Mouse (Mus musculus) cerebellum, adult 2 months (tissue): ENCODE data around the gene 4933406M09Rik. TPM values are rescaled to one million over a fixed set of nuclear protein-coding genes. Genes with fewer than 3 reads are reported as not detected.

ENCODE experiments used
- DNase-seq, 2 experiments: peaks; one replicate each; pipeline ENCODE4 v3.0.0; 2021
- H3K27ac ChIP-seq: fragments of 200-500 bp; 2 replicates; pipeline ENCODE4 v1.5.1; 2012; ENCODE audit warnings: low read length, control low read depth, inconsistent platforms; ENCODE audit not compliant: insufficient read depth
- H3K27me3 ChIP-seq: fragments of 200-500 bp; 2 replicates; pipeline ENCODE4 v1.6.1; 2012; ENCODE audit warnings: inconsistent platforms, mild to moderate bottlenecking, low read length, moderate library complexity; ENCODE audit not compliant: control insufficient read depth, insufficient read depth
- H3K4me1 ChIP-seq: fragments of 200-500 bp; 2 replicates; pipeline ENCODE4 v1.6.1; 2011; ENCODE audit warnings: low read length; ENCODE audit not compliant: control insufficient read depth, insufficient read depth
- H3K4me3 ChIP-seq: fragments of 200-500 bp; replicated peaks from 2 replicates; pipeline ENCODE3; 2011; ENCODE audit warnings: mild to moderate bottlenecking, low read depth, low read length, control low read depth; ENCODE audit not compliant: insufficient read depth
- CTCF ChIP-seq: fragments of 200-500 bp; IDR thresholded peaks from 2 replicates; pipeline ENCODE4 v1.5.1; 2011; ENCODE audit warnings: low read depth, mild to moderate bottlenecking, control low read depth, low read length, moderate library complexity, borderline replicate concordance; ENCODE audit not compliant: insufficient read depth
- POLR2A ChIP-seq: fragments of 200-500 bp; IDR thresholded peaks from 2 replicates; pipeline ENCODE4 v1.6.1; 2011; ENCODE audit warnings: low read length, control low read depth, borderline replicate concordance; ENCODE audit not compliant: insufficient read depth
- WGBS: fragments of 180-500 bp; shearing (Covaris S2); methylation state at CpG from one replicate; pipeline ENCODE4 v1.1.7; 2018; 5-methylcytosine and 5-hydroxymethylcytosine counted together
- polyA plus RNA-seq: library from polyadenylated mRNA; depleted of rRNA; stranded (reverse); fragments of >200 nt; gene quantifications from 2 replicates; pipeline ENCODE4 v1.2.3, GENCODE M21; 2012

4933406M09Rik gene
- polyA plus RNA-seq, 1 experiment = not detected

GRCm38 (mm10) chr1:134406414-134406771, 20.7 kb downstream of the 4933406M09Rik start:
- TF ChIP-seq CTCF (no peak), POLR2A (no peak)
- H3K27ac ChIP-seq = no peak overlapping the region
- DNase-seq = no peak
- H3K27me3 ChIP-seq = no peaks in the 10 kb centered on the region
- 27% methylated on average over 8 of the region's 8 CpGs for WGBS
- H3K4me3 ChIP-seq = peak overlapping the region; percentile 73
- H3K4me1 ChIP-seq = no peaks in the 10 kb centered on the region

GRCm38 (mm10) chr1:134408080-134408479, 22.3 kb downstream of the 4933406M09Rik start:
- 69% methylated on average over 8 of the region's 8 CpGs for WGBS

GRCm38 (mm10) chr1:134411706-134412629, 26.2 kb downstream of the 4933406M09Rik start:
- no peak for DNase-seq
- WGBS = 86% methylated on average over 9 of the region's 9 CpGs
- H3K4me1 ChIP-seq = peaks cover 3% of the 10 kb centered on the region; the same call in 1 of the 2 replicates
- H3K27me3 ChIP-seq = no peaks in the 10 kb centered on the region
- no peak overlapping the region for H3K27ac ChIP-seq
- TF ChIP-seq POLR2A (no peak), CTCF (no peak)
- no peak overlapping the region for H3K4me3 ChIP-seq

More at GRCm38 (mm10) chr1:134408080-134408479, 22.3 kb downstream of the 4933406M09Rik start:
- Histone ChIP-seq H3K4me3 (no peak overlapping the region), H3K27ac (no peak overlapping the region), H3K4me1 (no peaks in the 10 kb centered on the region), H3K27me3 (no peaks in the 10 kb centered on the region)
- TF ChIP-seq CTCF (no peak), POLR2A (no peak)
- DNase-seq = no peak

GRCm38 (mm10) chr1:134414038-134414437, 28.3 kb downstream of the 4933406M09Rik start:
- Histone ChIP-seq H3K4me3 (no peak overlapping the region), H3K27ac (no peak overlapping the region)
- WGBS = 57% methylated on average over 2 of the region's 2 CpGs

GRCm38 (mm10) chr1:134414501-134415167, 28.9 kb downstream of the 4933406M09Rik start:
- Histone ChIP-seq H3K4me1 (peaks cover 3% of the 10 kb centered on the region; the same call in 1 of the 2 replicates), H3K27ac (peak overlapping the region; percentile 13; the same call in 1 of the 2 replicates), H3K27me3 (no peaks in the 10 kb centered on the region), H3K4me3 (peak overlapping the region; percentile 48)
- DNase-seq = no peak
- TF ChIP-seq POLR2A (no peak), CTCF (peak; percentile 20; the same call in 1 of the 2 replicates)
- 11% methylated on average over 11 of the region's 11 CpGs for WGBS

More at GRCm38 (mm10) chr1:134414038-134414437, 28.3 kb downstream of the 4933406M09Rik start:
- TF ChIP-seq CTCF = no peak
- no peak for TF ChIP-seq POLR2A
- peaks cover 3% of the 10 kb centered on the region; the same call in 1 of the 2 replicates for H3K4me1 ChIP-seq
- no peak for DNase-seq
- no peaks in the 10 kb centered on the region for H3K27me3 ChIP-seq

- no peak for TF ChIP-seq CTCF
- peak; percentile 68; the same call in 1 of the 2 replicates for TF ChIP-seq POLR2A
- 1% methylated on average over 59 of the region's 77 CpGs for WGBS
- peak within 1 kb of the TSS; percentile 64 for H3K27ac ChIP-seq
- H3K4me3 ChIP-seq = peak within 1 kb of the TSS; percentile 81
- no peaks in the 10 kb centered on the region for H3K27me3 ChIP-seq
- H3K4me1 ChIP-seq = peaks cover 5% of the 10 kb centered on the region; the same call in 1 of the 2 replicates
- DNase-seq = peak; percentile 98 to 99
These were observed 29.6 kb downstream of the 4933406M09Rik start, which contains the start of gene Adipor1 for GRCm38 (mm10) chr1:134415168-134415831. TSS of gene Adipor1 (plus strand) at chr1:134415378.

GRCm38 (mm10) chr1:134418414-134418975, 32.8 kb downstream of the 4933406M09Rik start:
- Histone ChIP-seq H3K4me1 (peaks cover 9% of the 10 kb centered on the region; the same call in 1 of the 2 replicates), H3K27ac (no peak overlapping the region), H3K27me3 (no peaks in the 10 kb centered on the region), H3K4me3 (no peak overlapping the region)
- DNase-seq = no peak
- 67% methylated on average over 2 of the region's 2 CpGs for WGBS
- TF ChIP-seq POLR2A = no peak
- no peak for TF ChIP-seq CTCF
